Mouse (Mus musculus): Measurements from ENCODE around the gene Kcnf1. TPM values are rescaled to one million over a fixed set of nuclear protein-coding genes. Genes with fewer than 3 reads are reported as not detected.

The Kcnf1 gene
- polyA plus RNA-seq, 1 experiment from 2014 or later = 0.66 TPM

DNA sequence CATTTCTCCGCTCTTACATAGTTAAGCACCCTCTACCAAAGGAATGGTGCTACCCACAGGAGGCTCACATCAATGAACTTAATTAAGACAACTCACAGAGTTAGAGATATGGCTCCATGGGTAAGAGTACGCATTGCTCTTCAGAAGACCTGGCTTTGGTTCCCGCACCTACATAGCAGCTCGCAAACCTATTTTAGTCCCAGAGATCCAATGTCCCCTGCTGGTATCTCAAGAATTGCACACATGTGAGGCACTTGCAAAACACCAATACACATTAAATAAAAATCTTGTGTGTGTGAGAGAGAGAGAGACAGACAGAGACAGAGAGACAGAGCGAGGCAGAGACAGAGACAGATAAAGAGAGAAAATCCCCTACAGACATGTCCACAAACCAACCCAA, 21.9 kb upstream of the Kcnf1 start:
- Histone ChIP-seq H3K27me3 (ENCODE audit: control insufficient read depth, insufficient read depth, low read length) (no peaks in the 10 kb centered on the region), H3K4me2 (ENCODE audit: low read depth) (no peak overlapping the region), H3K27ac (ENCODE audit: low read depth, low read length) (no peak overlapping the region), H3K36me3 (ENCODE audit: control insufficient read depth, insufficient read depth, low read length) (no peaks in the 10 kb centered on the region), H3K9me3 (ENCODE audit: control insufficient read depth, low read length) (no peaks in the 10 kb centered on the region), H3K4me3 (ENCODE audit: low read depth, low read length) (no peak overlapping the region), H3K9ac (ENCODE audit: low read length) (no peak overlapping the region), H3K4me1 (ENCODE audit: control insufficient read depth, insufficient read depth, low read length) (0 out of 2 replicates have a peak, but pooled peaks cover 2% of the 10 kb centered on the region)
- 92% methylated on average over 5 of the region's 5 CpGs for WGBS
- DNase-seq (ENCODE audit: low spot score) (no peak), ATAC-seq (ENCODE audit: insufficient read depth, low FRiP score, low TSS enrichment) (no peak)

DNA sequence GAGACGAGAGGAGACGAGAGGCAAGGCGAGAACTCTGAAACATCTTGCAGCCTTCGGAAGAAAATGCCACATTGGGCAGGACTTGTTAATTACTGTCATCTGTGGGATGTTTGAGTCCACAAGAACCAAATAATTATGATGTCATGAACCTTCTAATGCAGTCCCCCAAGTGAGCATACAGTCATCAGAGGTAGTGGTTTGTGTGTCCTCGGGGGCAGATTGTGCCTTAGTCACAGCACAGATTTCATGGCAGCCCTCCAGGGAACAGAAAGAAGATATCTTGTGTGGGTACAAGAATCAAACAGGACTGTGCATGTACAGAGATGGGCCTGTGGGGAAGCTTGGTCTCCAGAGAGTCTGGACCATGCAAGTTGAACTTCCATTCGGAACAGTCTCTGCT, 17.5 kb upstream of the Kcnf1 start:
- Histone ChIP-seq H3K27ac (ENCODE audit: low read depth, low read length) (no peak overlapping the region), H3K4me2 (ENCODE audit: low read depth) (no peak overlapping the region), H3K36me3 (ENCODE audit: control insufficient read depth, insufficient read depth, low read length) (no peaks in the 10 kb centered on the region), H3K9me3 (ENCODE audit: control insufficient read depth, low read length) (no peaks in the 10 kb centered on the region), H3K4me3 (ENCODE audit: low read depth, low read length) (no peak overlapping the region), H3K4me1 (ENCODE audit: control insufficient read depth, insufficient read depth, low read length) (no peaks in the 10 kb centered on the region), H3K9ac (ENCODE audit: low read length) (no peak overlapping the region), H3K27me3 (ENCODE audit: control insufficient read depth, insufficient read depth, low read length) (no peaks in the 10 kb centered on the region)
- DNase-seq (ENCODE audit: low spot score) (no peak), ATAC-seq (ENCODE audit: insufficient read depth, low FRiP score, low TSS enrichment) (no peak)
- WGBS = 92% methylated on average over 6 of the region's 6 CpGs

DNA sequence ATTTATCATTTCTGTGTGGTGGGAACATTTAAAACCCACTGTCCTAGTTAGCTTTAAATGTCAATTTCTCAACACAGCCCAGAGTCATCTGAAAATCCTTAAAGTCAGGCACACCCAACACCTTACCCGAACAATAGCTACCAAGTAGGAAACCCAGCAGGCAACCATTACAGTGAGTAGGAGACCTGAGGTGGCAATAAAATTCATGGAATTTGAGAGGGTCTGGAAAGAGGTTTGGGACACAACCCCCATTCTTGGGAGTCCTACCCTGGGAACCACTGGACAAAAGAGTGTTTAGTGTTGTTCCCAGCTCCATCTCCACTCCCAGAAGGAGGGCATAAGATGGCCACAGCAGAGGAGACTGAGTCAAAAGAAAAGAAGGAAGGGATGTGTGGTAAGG, 16.6 kb upstream of the Kcnf1 start:
- ATAC-seq (ENCODE audit: insufficient read depth, low FRiP score, low TSS enrichment) = no peak
- Histone ChIP-seq H3K36me3 (ENCODE audit: control insufficient read depth, insufficient read depth, low read length) (no peaks in the 10 kb centered on the region), H3K4me2 (ENCODE audit: low read depth) (no peak overlapping the region), H3K9ac (ENCODE audit: low read length) (no peak overlapping the region), H3K4me3 (ENCODE audit: low read depth, low read length) (no peak overlapping the region), H3K4me1 (ENCODE audit: control insufficient read depth, insufficient read depth, low read length) (no peaks in the 10 kb centered on the region), H3K9me3 (ENCODE audit: control insufficient read depth, low read length) (no peaks in the 10 kb centered on the region), H3K27me3 (ENCODE audit: control insufficient read depth, insufficient read depth, low read length) (no peaks in the 10 kb centered on the region), H3K27ac (ENCODE audit: low read depth, low read length) (no peak overlapping the region)
- WGBS = 83% methylated on average over 1 of the region's 1 CpGs
- no peak for DNase-seq (ENCODE audit: low spot score)

DNA sequence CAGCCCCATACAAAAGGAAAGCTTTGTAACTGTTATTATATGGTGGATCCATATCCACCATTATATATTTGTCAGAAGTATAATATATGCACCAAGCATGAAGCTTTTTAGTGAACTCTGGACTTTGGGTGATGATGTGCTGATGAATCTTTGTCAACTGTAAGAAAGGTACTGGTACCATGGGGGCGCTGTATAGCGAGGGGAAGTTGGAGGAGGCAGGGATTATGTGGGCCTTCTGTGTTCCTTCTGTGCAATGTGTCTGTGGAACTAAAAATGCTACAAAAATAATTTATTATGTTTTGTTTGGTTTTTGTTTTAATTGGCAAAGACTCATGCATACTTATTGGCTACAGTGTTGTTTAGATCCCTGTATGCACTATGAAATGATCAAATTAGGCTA, 16.2 kb upstream of the Kcnf1 start:
- no peak overlapping the region for H3K27ac ChIP-seq (ENCODE audit: low read depth, low read length)
- H3K9ac ChIP-seq (ENCODE audit: low read length) = no peak overlapping the region
- WGBS = 93% methylated on average over 2 of the region's 2 CpGs
- no peaks in the 10 kb centered on the region for H3K36me3 ChIP-seq (ENCODE audit: control insufficient read depth, insufficient read depth, low read length)
- no peak for ATAC-seq (ENCODE audit: insufficient read depth, low FRiP score, low TSS enrichment)
- no peaks in the 10 kb centered on the region for H3K9me3 ChIP-seq (ENCODE audit: control insufficient read depth, low read length)
- H3K4me1 ChIP-seq (ENCODE audit: control insufficient read depth, insufficient read depth, low read length) = no peaks in the 10 kb centered on the region
- H3K27me3 ChIP-seq (ENCODE audit: control insufficient read depth, insufficient read depth, low read length) = no peaks in the 10 kb centered on the region
- no peak for DNase-seq (ENCODE audit: low spot score)
- H3K4me3 ChIP-seq (ENCODE audit: low read depth, low read length) = no peak overlapping the region
- H3K4me2 ChIP-seq (ENCODE audit: low read depth) = no peak overlapping the region

DNA sequence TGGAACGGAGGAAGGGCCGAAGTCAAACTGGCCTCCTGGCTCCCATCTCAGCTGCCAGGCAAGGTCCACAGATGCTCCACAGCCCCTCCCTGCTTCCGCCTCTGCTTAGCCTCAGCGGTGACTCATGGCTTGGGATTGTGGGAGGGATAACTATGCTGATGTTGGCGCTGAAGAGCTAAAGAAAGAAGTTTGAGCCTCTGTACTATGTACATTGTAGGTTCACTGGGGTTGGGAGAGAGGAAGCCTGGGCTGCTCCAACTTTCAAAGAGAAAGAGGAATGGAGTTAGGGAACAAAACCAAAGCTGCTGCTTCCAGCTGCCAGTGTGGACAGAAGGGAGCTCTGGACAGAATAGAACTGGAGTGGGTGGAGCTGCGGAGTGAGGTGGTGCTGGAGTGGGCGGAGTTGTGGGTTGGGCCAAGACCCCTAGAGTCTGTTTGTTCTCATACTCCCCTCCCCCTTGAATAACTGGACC, 7.7 kb upstream of the Kcnf1 start:
- H3K4me1 ChIP-seq (ENCODE audit: control insufficient read depth, insufficient read depth, low read length) = no peaks in the 10 kb centered on the region
- no peaks in the 10 kb centered on the region for H3K9me3 ChIP-seq (ENCODE audit: control insufficient read depth, low read length)
- WGBS = 33% methylated on average over 7 of the region's 7 CpGs
- H3K27ac ChIP-seq (ENCODE audit: low read depth, low read length) = no peak overlapping the region
- ATAC-seq (ENCODE audit: insufficient read depth, low FRiP score, low TSS enrichment) (peak; percentile 48; the same call in 1 of the 2 replicates), DNase-seq (ENCODE audit: low spot score) (peak; percentile 42)
- no peak overlapping the region for H3K9ac ChIP-seq (ENCODE audit: low read length)
- H3K4me3 ChIP-seq (ENCODE audit: low read depth, low read length) = no peak overlapping the region
- H3K27me3 ChIP-seq (ENCODE audit: control insufficient read depth, insufficient read depth, low read length) = no peaks in the 10 kb centered on the region
- H3K4me2 ChIP-seq (ENCODE audit: low read depth) = no peak overlapping the region
- H3K36me3 ChIP-seq (ENCODE audit: control insufficient read depth, insufficient read depth, low read length) = no peaks in the 10 kb centered on the region

DNA sequence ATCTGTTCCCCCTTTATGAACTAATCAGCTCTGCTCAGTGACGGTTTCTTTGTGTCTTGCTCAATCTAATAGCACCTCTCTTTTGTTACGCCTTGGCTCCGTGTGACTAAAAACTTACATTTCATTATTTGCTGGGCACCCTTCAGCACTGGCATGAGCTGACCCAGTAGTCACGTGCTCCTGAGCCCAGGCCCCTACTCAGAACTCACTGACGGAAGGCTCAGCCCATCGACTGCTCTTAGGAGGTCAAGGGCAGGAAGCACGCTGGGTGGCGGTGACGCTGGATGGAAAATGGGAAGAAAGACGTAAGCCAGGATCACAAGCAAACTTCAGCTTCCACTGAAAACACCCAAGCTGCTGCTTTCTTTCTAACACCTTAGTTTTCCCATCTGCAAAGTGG, 7.1 kb upstream of the Kcnf1 start:
- no peaks in the 10 kb centered on the region for H3K36me3 ChIP-seq (ENCODE audit: control insufficient read depth, insufficient read depth, low read length)
- 61% methylated on average over 10 of the region's 10 CpGs for WGBS

DNA sequence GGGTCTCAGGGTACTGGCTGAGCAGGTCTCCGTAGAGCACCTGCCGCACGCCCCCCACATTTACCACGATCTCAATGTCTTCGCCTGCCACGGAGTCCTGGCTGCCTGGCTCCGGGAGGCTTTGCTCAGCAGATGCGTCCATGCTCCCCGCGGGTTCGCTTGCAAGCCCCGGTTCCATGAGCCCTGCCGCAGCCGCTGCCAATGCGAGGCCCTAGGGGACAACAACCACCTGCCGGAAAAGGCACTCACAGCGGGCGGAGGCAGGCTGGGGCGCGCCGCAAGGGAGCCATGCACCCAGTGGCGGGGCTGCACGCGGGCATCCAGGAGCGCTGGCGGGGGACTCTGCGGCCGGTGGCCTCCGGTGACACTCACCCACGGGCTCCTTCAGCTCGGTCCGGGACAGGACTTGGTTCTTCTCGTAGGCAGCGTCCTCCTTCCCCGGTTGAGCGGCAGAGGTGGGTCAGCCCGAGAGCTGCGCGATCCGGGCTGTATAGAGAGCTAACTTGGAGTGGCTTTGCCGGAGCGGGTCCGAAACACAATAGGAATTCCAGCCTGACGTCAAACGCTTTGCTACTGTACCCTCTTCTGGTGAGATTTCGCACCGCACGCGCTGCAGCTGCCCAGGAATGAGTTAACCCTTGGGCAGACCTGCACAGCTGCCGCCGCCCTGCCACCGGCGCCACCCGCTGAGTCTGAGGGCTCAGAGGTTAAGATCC, 489 bp downstream of the Kcnf1 start:
- ATAC-seq (ENCODE audit: insufficient read depth, low FRiP score, low TSS enrichment) = peak; percentile 70
- Histone ChIP-seq H3K4me2 (ENCODE audit: low read depth) (peak overlapping the region; percentile 95), H3K9me3 (ENCODE audit: control insufficient read depth, low read length) (no peaks in the 10 kb centered on the region), H3K4me3 (ENCODE audit: low read depth, low read length) (peak overlapping the region; percentile 48), H3K9ac (ENCODE audit: low read length) (peak overlapping the region; percentile 57), H3K36me3 (ENCODE audit: control insufficient read depth, insufficient read depth, low read length) (no peaks in the 10 kb centered on the region), H3K27ac (ENCODE audit: low read depth, low read length) (no peak overlapping the region), H3K27me3 (ENCODE audit: control insufficient read depth, insufficient read depth, low read length) (peaks cover 16% of the 10 kb centered on the region), H3K4me1 (ENCODE audit: control insufficient read depth, insufficient read depth, low read length) (peaks cover 5% of the 10 kb centered on the region; the same call in 1 of the 2 replicates)
- DNase-seq (ENCODE audit: low spot score) = peak; percentile 80
- under 1% methylated on average over 54 of the region's 54 CpGs for WGBS

More for the DNA sequence above, 7.1 kb upstream of the Kcnf1 start:
- Histone ChIP-seq H3K4me1 (ENCODE audit: control insufficient read depth, insufficient read depth, low read length) (no peaks in the 10 kb centered on the region), H3K27me3 (ENCODE audit: control insufficient read depth, insufficient read depth, low read length) (no peaks in the 10 kb centered on the region), H3K4me2 (ENCODE audit: low read depth) (no peak overlapping the region), H3K9me3 (ENCODE audit: control insufficient read depth, low read length) (no peaks in the 10 kb centered on the region), H3K4me3 (ENCODE audit: low read depth, low read length) (no peak overlapping the region), H3K9ac (ENCODE audit: low read length) (no peak overlapping the region), H3K27ac (ENCODE audit: low read depth, low read length) (no peak overlapping the region)
- no peak for DNase-seq (ENCODE audit: low spot score)
- no peak for ATAC-seq (ENCODE audit: insufficient read depth, low FRiP score, low TSS enrichment)

DNA sequence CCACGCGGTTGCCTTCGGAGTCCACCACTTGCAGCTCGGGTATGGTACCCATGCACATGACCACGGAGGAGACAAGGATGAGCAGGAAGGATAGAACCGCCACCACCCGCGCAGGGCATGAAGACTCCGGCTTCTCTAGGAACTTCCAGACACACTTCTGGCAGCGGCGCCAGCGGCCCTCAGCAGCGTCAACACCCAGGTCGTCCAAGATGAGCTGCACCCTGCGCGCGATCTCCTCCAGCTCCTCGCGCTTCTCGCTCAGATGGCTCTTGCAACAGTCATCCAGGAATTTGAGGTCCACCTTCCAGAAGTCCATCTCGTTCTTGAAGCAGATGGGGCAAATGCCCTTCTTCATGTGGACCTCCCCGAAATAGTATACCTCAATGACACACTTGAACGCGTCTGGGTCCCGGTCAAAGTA, 1.1 kb downstream of the Kcnf1 start:
- peak overlapping the region; percentile 95 for H3K4me2 ChIP-seq (ENCODE audit: low read depth)
- DNase-seq (ENCODE audit: low spot score) = peak; percentile 21
- 16% methylated on average over 25 of the region's 25 CpGs for WGBS
- no peak overlapping the region for H3K27ac ChIP-seq (ENCODE audit: low read depth, low read length)
- H3K9me3 ChIP-seq (ENCODE audit: control insufficient read depth, low read length) = no peaks in the 10 kb centered on the region
- peak overlapping the region; percentile 57; the same call in 1 of the 2 replicates for H3K9ac ChIP-seq (ENCODE audit: low read length)
- peaks cover 5% of the 10 kb centered on the region; the same call in 1 of the 2 replicates for H3K4me1 ChIP-seq (ENCODE audit: control insufficient read depth, insufficient read depth, low read length)
- H3K4me3 ChIP-seq (ENCODE audit: low read depth, low read length) = peak overlapping the region; percentile 48
- H3K36me3 ChIP-seq (ENCODE audit: control insufficient read depth, insufficient read depth, low read length) = no peaks in the 10 kb centered on the region
- peaks cover 16% of the 10 kb centered on the region for H3K27me3 ChIP-seq (ENCODE audit: control insufficient read depth, insufficient read depth, low read length)
- ATAC-seq (ENCODE audit: insufficient read depth, low FRiP score, low TSS enrichment) = no peak

DNA sequence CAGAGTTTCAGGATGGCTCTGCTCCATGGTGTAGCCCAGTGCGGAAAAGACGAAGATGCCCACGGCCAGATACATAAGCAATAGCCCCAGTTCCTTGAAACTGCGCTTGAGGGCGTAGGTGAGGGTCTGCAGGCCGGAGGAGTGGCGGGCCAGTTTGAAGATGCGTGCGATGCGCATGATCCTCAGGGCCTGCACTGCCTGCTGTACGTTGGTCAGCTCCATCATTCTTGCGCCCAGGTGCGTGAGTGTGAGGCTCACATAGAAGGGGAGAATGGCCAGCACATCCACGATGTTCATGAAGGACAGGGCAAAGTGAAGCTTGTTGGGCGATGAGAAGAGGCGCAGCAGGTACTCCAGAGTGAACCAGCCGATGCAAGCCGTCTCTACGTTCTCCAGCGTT, 1.6 kb downstream of the Kcnf1 start:
- DNase-seq (ENCODE audit: low spot score) (no peak), ATAC-seq (ENCODE audit: insufficient read depth, low FRiP score, low TSS enrichment) (no peak)
- Histone ChIP-seq H3K27me3 (ENCODE audit: control insufficient read depth, insufficient read depth, low read length) (peaks cover 16% of the 10 kb centered on the region), H3K4me1 (ENCODE audit: control insufficient read depth, insufficient read depth, low read length) (peaks cover 5% of the 10 kb centered on the region; the same call in 1 of the 2 replicates), H3K9ac (ENCODE audit: low read length) (no peak overlapping the region), H3K4me3 (ENCODE audit: low read depth, low read length) (no peak overlapping the region; the same call in 1 of the 2 replicates), H3K36me3 (ENCODE audit: control insufficient read depth, insufficient read depth, low read length) (no peaks in the 10 kb centered on the region), H3K9me3 (ENCODE audit: control insufficient read depth, low read length) (no peaks in the 10 kb centered on the region), H3K27ac (ENCODE audit: low read depth, low read length) (no peak overlapping the region), H3K4me2 (ENCODE audit: low read depth) (peak overlapping the region; percentile 95)
- WGBS = 73% methylated on average over 20 of the region's 20 CpGs

Measured in neural tube, embryonic 11.5 days (tissue).